Mouse (Mus musculus): ENCODE measurements at regions not wholly inside any gene's neighbourhood (a gene's known extent, or its start where the extent isn't known, plus 50 kb on each side); places are given as distances from the start of the nearest gene placed in this dataset.

- TF ChIP-seq CTCF (IDR thresholded peaks at IDR 0.05; ENCODE audit: borderline replicate concordance, insufficient read depth, low read depth, low read length) (no peak), POLR2A (IDR thresholded peaks at IDR 0.05; ENCODE audit: borderline replicate concordance, insufficient read depth, low read length) (no peak)
These were observed 167.6 kb downstream of the Rnf152 start for GRCm38 (mm10) chr1:105188920-105189266.

Data from cerebellum, adult 2 months (tissue).